Mouse (Mus musculus) heart, embryonic 13.5 days (tissue): ENCODE measurements around the gene Pcbd2. TPM values are rescaled to one million over a fixed set of nuclear protein-coding genes. Genes with fewer than 3 reads are reported as not detected.

Source experiments
- ATAC-seq: fragments of 200-750 bp; cut with Nextera tagmentation; 2 replicates; pipeline ENCODE4 v1.8.0; 2017; ENCODE audit warnings: moderate TSS enrichment; ENCODE audit not compliant: insufficient number of reproducible peaks, low FRiP score, low TSS enrichment; ENCODE audit errors: extremely low read depth
- H3K27ac ChIP-seq: fragments of 300-500 bp; sonication (generic); replicated peaks from 2 replicates; pipeline ENCODE4 v1.5.1; 2015; ENCODE audit warnings: moderate library complexity, mild to moderate bottlenecking, inconsistent platforms
- H3K27me3 ChIP-seq: fragments of 300-500 bp; sonication (generic); replicated peaks from 2 replicates; pipeline ENCODE4 v1.6.1; 2015; ENCODE audit warnings: mild to moderate bottlenecking, inconsistent platforms
- H3K36me3 ChIP-seq: fragments of 300-500 bp; sonication (generic); 2 replicates; pipeline ENCODE4 v1.6.1; 2015; ENCODE audit warnings: mild to moderate bottlenecking, inconsistent platforms
- H3K4me1 ChIP-seq: fragments of 300-500 bp; sonication (generic); 2 replicates; pipeline ENCODE4 v1.6.1; 2015; ENCODE audit warnings: inconsistent platforms
- H3K4me2 ChIP-seq: fragments of 300-500 bp; sonication (generic); 2 replicates; pipeline ENCODE4 v1.6.1; 2015; ENCODE audit warnings: inconsistent platforms, mild to moderate bottlenecking, moderate library complexity
- H3K4me3 ChIP-seq: fragments of 300-500 bp; sonication (generic); 2 replicates; pipeline ENCODE4 v1.5.1; 2015; ENCODE audit warnings: moderate library complexity, mild to moderate bottlenecking, inconsistent platforms
- H3K9ac ChIP-seq: fragments of 300-500 bp; sonication (generic); 2 replicates; pipeline ENCODE4 v1.6.1; 2015; ENCODE audit warnings: inconsistent platforms, mild to moderate bottlenecking, moderate library complexity
- H3K9me3 ChIP-seq: fragments of 300-500 bp; sonication (generic); 2 replicates; pipeline ENCODE4 v1.6.1; 2016; ENCODE audit warnings: inconsistent platforms
- whole genome bisulfite sequencing: fragments of 180-500 bp; shearing (Covaris S2); methylation state at CpG from one replicate; pipeline ENCODE4 v1.1.7; 2015; ENCODE audit warnings: mixed read lengths; 5-methylcytosine and 5-hydroxymethylcytosine counted together
- polyA plus RNA-seq: library from polyadenylated mRNA; unstranded; fragments of >200 nt; fragmentation: Nextera tagmentation; extraction: Ambion mirVana; gene quantifications from 2 replicates; pipeline ENCODE4 v1.2.1, GENCODE M21; 2015

The Pcbd2 gene
- polyA plus RNA-seq, 1 experiment from 2014 or later, result 52.2 TPM

DNA sequence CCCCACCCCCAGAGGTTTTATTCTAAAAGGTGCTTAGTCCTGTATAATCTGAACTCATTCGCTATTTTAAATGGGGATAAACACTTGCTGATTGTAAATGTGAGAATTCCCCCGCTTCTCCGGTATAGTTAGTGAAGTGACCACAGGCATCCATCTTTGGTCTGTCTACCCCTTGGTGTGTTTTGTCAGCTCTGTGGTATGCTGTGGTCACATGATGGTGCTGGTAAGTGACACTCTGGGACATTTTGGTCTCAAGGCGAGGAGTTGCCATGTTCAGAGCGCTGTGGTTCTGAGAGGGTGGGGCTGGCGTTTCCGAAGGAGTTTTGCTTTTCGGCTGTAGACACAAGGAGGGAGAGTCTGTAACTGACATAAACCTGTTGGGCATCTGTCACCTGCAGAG lies 10.7 kb downstream of the Pcbd2 start:
- H3K27ac ChIP-seq, result no peak overlapping the region
- H3K4me1 ChIP-seq, result no peaks in the 10 kb centered on the region
- no peak overlapping the region for H3K9ac ChIP-seq
- no peaks in the 10 kb centered on the region for H3K27me3 ChIP-seq
- no peak overlapping the region for H3K4me3 ChIP-seq
- peaks cover 3% of the 10 kb centered on the region; the same call in 1 of the 2 replicates for H3K36me3 ChIP-seq
- no peaks in the 10 kb centered on the region for H3K9me3 ChIP-seq
- H3K4me2 ChIP-seq, result no peak overlapping the region
- WGBS, result 80% methylated on average over 8 of the region's 8 CpGs
- no peak for ATAC-seq

- whole genome bisulfite sequencing, result 60% methylated on average over 8 of the region's 8 CpGs
- H3K4me2 ChIP-seq, result no peak overlapping the region
- no peak overlapping the region for H3K27ac ChIP-seq
- no peaks in the 10 kb centered on the region for H3K4me1 ChIP-seq
- no peak overlapping the region for H3K4me3 ChIP-seq
- 0 out of 2 replicates have a peak overlapping the region, but pooled peaks have one; percentile 33 for H3K9ac ChIP-seq
- no peaks in the 10 kb centered on the region for H3K9me3 ChIP-seq
- H3K36me3 ChIP-seq, result peaks cover 12% of the 10 kb centered on the region; the same call in 1 of the 2 replicates
- no peaks in the 10 kb centered on the region for H3K27me3 ChIP-seq
- ATAC-seq, result no peak
Observed at GRCm38 (mm10) chr13:55742306-55742705, 15.1 kb downstream of the Pcbd2 start.

DNA sequence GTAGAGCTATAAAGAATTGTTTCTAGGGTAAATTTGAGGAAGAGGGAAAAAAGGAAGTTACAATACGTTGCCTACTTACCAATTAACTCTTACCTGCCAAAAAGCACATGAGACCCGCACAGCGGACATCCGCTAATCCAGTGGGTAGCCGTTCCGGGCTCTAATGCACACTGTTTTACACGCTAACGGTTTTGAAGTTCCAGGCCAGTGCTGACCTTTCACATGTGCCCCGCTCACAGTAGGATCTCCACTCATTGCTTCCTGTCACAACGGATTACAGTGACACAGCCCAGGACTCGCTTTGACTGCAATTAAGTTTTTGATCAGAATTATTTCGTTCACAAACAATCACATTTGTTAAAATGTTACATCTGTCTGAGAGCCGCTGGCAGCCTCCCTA lies 27.2 kb downstream of the Pcbd2 start:
- no peak for ATAC-seq

DNA sequence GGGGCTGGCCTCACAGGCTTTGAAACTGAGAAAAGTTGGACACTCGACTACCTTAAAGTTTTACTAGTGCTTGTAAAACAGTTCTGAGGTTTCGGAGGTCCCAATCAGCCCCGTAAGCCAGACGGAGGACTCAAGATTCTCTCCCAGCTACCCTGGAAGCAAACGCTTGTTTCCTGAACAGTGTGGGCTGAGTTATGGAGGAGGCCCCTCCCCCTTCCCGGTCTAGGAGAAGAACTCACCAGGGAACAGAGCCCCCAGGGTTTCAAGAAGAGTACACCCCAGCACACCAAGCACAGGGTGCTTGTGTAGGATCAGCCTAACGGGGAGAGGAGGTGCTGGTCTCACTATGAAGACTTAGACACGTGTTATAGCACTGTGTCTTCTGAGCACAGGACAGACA lies 29.6 kb downstream of the Pcbd2 start:
- no peak for ATAC-seq
- peaks cover 23% of the 10 kb centered on the region for H3K4me1 ChIP-seq
- H3K27me3 ChIP-seq, result no peaks in the 10 kb centered on the region
- H3K9ac ChIP-seq, result peak overlapping the region; percentile 70
- H3K27ac ChIP-seq, result 0 out of 2 replicates have a peak overlapping the region, but pooled peaks have one; percentile 14
- no peaks in the 10 kb centered on the region for H3K36me3 ChIP-seq
- 38% methylated on average over 8 of the region's 8 CpGs for WGBS
- no peaks in the 10 kb centered on the region for H3K9me3 ChIP-seq
- H3K4me2 ChIP-seq, result peak overlapping the region; percentile 54
- H3K4me3 ChIP-seq, result peak overlapping the region; percentile 21

More for the DNA sequence above, 27.2 kb downstream of the Pcbd2 start:
- H3K27ac ChIP-seq, result no peak overlapping the region
- no peaks in the 10 kb centered on the region for H3K9me3 ChIP-seq
- H3K27me3 ChIP-seq, result no peaks in the 10 kb centered on the region
- H3K9ac ChIP-seq, result no peak overlapping the region
- peaks cover 11% of the 10 kb centered on the region; the same call in 1 of the 2 replicates for H3K4me1 ChIP-seq
- H3K4me3 ChIP-seq, result no peak overlapping the region
- H3K36me3 ChIP-seq, result no peaks in the 10 kb centered on the region
- WGBS, result 75% methylated on average over 13 of the region's 13 CpGs
- H3K4me2 ChIP-seq, result no peak overlapping the region

GRCm38 (mm10) chr13:55757645-55758044 lies 30.5 kb downstream of the Pcbd2 start:
- no peak for ATAC-seq

DNA sequence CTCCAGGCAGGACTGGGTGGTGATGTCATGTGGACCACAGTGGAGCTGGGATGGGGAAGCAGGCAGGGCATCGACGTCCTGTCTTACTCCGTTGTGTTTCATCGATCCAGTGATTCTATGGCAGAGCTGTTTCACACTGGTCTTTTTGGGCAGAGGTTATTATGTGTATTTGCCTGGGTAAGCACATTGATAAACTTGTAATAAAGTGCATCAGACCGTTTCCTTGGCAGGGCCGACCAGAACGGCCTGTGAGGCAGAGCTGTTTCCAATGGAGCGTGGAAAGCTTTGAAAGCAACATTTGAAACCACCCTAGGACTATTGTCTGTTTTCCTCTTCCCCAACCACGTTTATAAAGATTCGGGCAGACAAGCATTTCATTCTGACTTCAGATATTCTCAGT lies 33.4 kb downstream of the Pcbd2 start:
- Histone ChIP-seq H3K36me3 (no peaks in the 10 kb centered on the region), H3K9me3 (no peaks in the 10 kb centered on the region), H3K27me3 (no peaks in the 10 kb centered on the region), H3K9ac (peak overlapping the region; percentile 64), H3K4me2 (peak overlapping the region; percentile 55), H3K27ac (no peak overlapping the region), H3K4me3 (no peak overlapping the region), H3K4me1 (peaks cover 28% of the 10 kb centered on the region)
- no peak for ATAC-seq
- WGBS, result 60% methylated on average over 10 of the region's 10 CpGs

More at GRCm38 (mm10) chr13:55757645-55758044, 30.5 kb downstream of the Pcbd2 start:
- Histone ChIP-seq H3K27me3 (no peaks in the 10 kb centered on the region), H3K4me2 (no peak overlapping the region), H3K36me3 (no peaks in the 10 kb centered on the region), H3K9me3 (no peaks in the 10 kb centered on the region), H3K4me1 (peaks cover 23% of the 10 kb centered on the region), H3K9ac (no peak overlapping the region), H3K27ac (no peak overlapping the region), H3K4me3 (no peak overlapping the region)
- 91% methylated on average over 6 of the region's 6 CpGs for WGBS

DNA sequence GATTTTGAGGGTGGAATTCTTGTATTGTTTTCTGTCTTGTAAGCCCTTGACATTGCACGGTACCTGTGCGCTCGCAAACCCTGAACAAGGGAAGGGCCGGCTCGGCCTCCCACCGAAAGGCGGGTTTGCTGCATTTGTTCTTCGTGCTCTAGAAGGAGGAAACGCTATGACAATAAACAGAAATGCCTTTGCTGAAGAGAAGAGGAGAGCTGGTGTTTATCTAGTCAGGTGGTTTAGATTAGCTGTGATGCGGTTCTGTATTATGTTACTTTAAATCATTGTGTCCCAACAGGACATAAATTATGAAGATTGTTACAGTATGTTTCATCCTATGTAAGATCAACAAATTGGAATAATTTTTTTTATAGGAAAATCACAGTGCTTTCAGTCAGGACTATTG lies 34.3 kb downstream of the Pcbd2 start:
- Histone ChIP-seq H3K36me3 (no peaks in the 10 kb centered on the region), H3K4me3 (no peak overlapping the region), H3K9ac (no peak overlapping the region), H3K9me3 (no peaks in the 10 kb centered on the region), H3K27ac (no peak overlapping the region), H3K4me1 (peaks cover 25% of the 10 kb centered on the region), H3K27me3 (no peaks in the 10 kb centered on the region), H3K4me2 (no peak overlapping the region)
- 77% methylated on average over 10 of the region's 10 CpGs for WGBS
- ATAC-seq, result no peak

- no peaks in the 10 kb centered on the region for H3K9me3 ChIP-seq
- ATAC-seq, result no peak
- 83% methylated on average over 7 of the region's 7 CpGs for WGBS
Observed at GRCm38 (mm10) chr13:55774352-55774751, 47.2 kb downstream of the Pcbd2 start.

DNA sequence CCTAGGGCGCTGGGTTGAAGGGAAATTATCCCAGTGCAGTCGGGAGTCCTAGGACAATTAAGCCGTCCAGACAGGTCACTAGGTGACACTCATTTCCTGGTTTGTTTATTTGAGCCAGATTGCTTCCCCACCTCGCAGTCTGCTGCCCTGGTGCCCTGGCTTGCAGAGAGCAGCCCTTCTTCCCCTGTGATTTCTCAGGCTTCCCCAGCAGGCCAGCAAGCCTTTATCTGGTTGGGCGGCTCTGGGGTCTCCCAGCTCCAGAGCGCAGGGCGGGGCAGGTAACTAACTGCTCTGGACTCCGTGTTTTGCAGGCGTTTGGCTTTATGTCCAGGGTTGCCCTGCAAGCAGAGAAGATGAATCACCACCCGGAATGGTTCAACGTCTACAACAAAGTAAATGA lies 47.9 kb downstream of the Pcbd2 start:
- H3K4me2 ChIP-seq, result no peak overlapping the region
- WGBS, result 35% methylated on average over 11 of the region's 11 CpGs

More at GRCm38 (mm10) chr13:55774352-55774751, 47.2 kb downstream of the Pcbd2 start:
- no peak overlapping the region for H3K4me2 ChIP-seq
- H3K4me1 ChIP-seq, result peaks cover 7% of the 10 kb centered on the region
- no peak overlapping the region for H3K27ac ChIP-seq
- no peak overlapping the region for H3K9ac ChIP-seq
- H3K36me3 ChIP-seq, result peaks cover 15% of the 10 kb centered on the region; the same call in 1 of the 2 replicates
- no peaks in the 10 kb centered on the region for H3K27me3 ChIP-seq
- no peak overlapping the region for H3K4me3 ChIP-seq

DNA sequence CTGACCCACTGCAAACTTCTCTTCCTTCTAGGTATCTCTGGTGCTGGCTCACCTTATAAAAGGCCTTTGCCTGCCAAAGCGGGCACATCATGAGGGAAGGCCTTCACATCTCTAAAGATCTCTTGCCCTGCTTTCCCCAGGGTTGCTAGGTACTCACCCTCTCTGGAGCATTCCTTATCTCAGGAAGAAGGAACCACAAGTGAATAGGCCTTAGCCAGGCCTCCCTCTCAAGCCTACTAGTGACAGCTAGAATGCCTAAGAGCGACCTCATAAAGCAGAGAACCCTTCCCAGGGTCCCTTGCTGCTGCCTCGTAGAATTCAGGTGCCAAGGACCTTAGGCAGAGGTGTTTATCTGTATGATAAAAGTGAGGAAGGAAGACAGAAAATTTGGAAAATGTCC lies 57.1 kb downstream of the Pcbd2 start, which contains the start of gene Catsper3:
Gene Catsper3 (plus strand): TSS at position 301 of the 400 bp plus-strand sequence.
- no peak within 1 kb of the TSS for H3K4me2 ChIP-seq
- ATAC-seq, result no peak
- no peaks in the 10 kb centered on the region for H3K27me3 ChIP-seq
- H3K9ac ChIP-seq, result no peak within 1 kb of the TSS
- no peaks in the 10 kb centered on the region for H3K4me1 ChIP-seq
- H3K4me3 ChIP-seq, result no peak within 1 kb of the TSS
- no peaks in the 10 kb centered on the region for H3K36me3 ChIP-seq
- H3K27ac ChIP-seq, result no peak within 1 kb of the TSS
- 78% methylated on average over 3 of the region's 3 CpGs for WGBS
- H3K9me3 ChIP-seq, result no peaks in the 10 kb centered on the region

More for the DNA sequence above, 47.9 kb downstream of the Pcbd2 start:
- Histone ChIP-seq H3K9ac (peak overlapping the region; percentile 58), H3K36me3 (peaks cover 15% of the 10 kb centered on the region; the same call in 1 of the 2 replicates), H3K9me3 (no peaks in the 10 kb centered on the region), H3K27ac (no peak overlapping the region), H3K4me3 (no peak overlapping the region), H3K4me1 (peaks cover 7% of the 10 kb centered on the region), H3K27me3 (no peaks in the 10 kb centered on the region)
- no peak for ATAC-seq

DNA sequence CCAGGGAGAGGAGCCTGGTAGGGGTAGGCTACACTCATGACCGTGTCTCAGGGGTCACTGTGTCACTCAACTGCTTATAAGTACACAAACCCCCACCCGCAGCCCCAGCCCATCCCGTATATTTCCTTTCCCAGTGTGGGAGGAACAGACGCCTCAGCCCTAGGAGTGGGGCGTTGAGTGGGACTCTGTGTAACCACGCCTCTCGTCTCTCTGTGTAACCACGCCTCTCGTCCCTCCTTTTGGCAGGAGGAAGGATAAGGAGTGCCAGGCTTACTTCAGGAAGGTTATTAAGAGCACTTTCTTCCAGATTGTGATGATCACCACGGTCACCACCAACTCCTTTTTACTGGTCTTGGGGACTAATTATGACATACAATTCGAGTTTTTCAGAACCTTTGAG lies 59.0 kb downstream of the Pcbd2 start:
- Histone ChIP-seq H3K9ac (no peak overlapping the region), H3K4me3 (no peak overlapping the region)

DNA sequence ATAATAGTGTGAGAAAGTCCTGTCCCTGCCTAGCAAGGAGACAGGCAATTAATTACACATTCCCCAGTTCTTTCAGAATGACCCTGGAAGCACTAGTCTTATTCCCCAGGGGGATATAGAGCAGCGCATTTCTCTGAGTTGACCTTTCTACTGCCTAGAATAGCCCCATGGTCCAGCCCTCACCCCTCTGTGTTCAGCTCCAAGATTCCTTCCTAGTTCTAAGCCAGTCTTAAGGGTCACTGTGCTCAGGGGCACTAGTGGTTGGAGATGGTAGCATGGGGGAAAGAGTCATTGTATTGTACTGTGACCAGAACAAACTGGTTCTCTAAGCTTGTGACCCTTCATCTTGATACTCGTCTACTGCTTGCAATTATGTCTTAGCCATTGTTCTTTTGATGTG lies 74.1 kb downstream of the Pcbd2 start:
- Histone ChIP-seq H3K4me1 (no peaks in the 10 kb centered on the region), H3K4me2 (no peak overlapping the region), H3K27ac (no peak overlapping the region), H3K9ac (no peak overlapping the region), H3K9me3 (peaks cover 6% of the 10 kb centered on the region; the same call in 1 of the 2 replicates), H3K4me3 (no peak overlapping the region), H3K27me3 (no peaks in the 10 kb centered on the region), H3K36me3 (no peaks in the 10 kb centered on the region)
- WGBS, result 77% methylated on average over 2 of the region's 2 CpGs
- no peak for ATAC-seq

More for the DNA sequence above, 59.0 kb downstream of the Pcbd2 start:
- Histone ChIP-seq H3K36me3 (no peaks in the 10 kb centered on the region), H3K4me1 (no peaks in the 10 kb centered on the region), H3K27me3 (no peaks in the 10 kb centered on the region), H3K27ac (no peak overlapping the region), H3K9me3 (peaks cover 6% of the 10 kb centered on the region; the same call in 1 of the 2 replicates), H3K4me2 (no peak overlapping the region)
- 68% methylated on average over 11 of the region's 11 CpGs for WGBS
- ATAC-seq, result no peak
